Mouse (Mus musculus): Measurements from ENCODE around the gene Mau2. TPM values are rescaled to one million over a fixed set of nuclear protein-coding genes. Genes with fewer than 3 reads are reported as not detected.
A peak's percentile ranks its signal among the peaks of the same experiment; 100 is the strongest.
"Not testable (repeated sequence)": the region's sequence is repeated elsewhere in the genome, so short reads cannot be mapped to it uniquely, and the experiment has no call there.

The Mau2 gene
- 45.9 and 62.1 TPM in 2 replicates for total RNA-seq (2014; fragmentation: Nextera tagmentation)
- 33.4 TPM in 2 replicates for total RNA-seq (2017)

- ATAC-seq (replicated peaks; ENCODE audit: low FRiP score, low TSS enrichment, poor library complexity, severe bottlenecking) = peak; percentile 89
These were observed at the start of gene Mau2, which contains the start of gene Sugp1 for GRCm38 (mm10) chr8:70042583-70043455. Gene Mau2 (minus strand): TSS chr8:70042734. Gene Sugp1 (plus strand): TSS chr8:70042813.

- ATAC-seq (replicated peaks; ENCODE audit: low FRiP score, low TSS enrichment, poor library complexity, severe bottlenecking) = no peak
These were observed 46.9 kb upstream of the Mau2 start for GRCm38 (mm10) chr8:70089296-70089960.

GRCm38 (mm10) chr8:70087836-70088650 lies 45.5 kb upstream of the Mau2 start:
- 0 out of 2 replicates have a peak, but pooled peaks have one; percentile 35 for ATAC-seq (replicated peaks; ENCODE audit: low FRiP score, low TSS enrichment, poor library complexity, severe bottlenecking)

GRCm38 (mm10) chr8:70087237-70087636 lies 44.7 kb upstream of the Mau2 start:
- ATAC-seq (replicated peaks; ENCODE audit: low FRiP score, low TSS enrichment, poor library complexity, severe bottlenecking) = no peak

GRCm38 (mm10) chr8:70086151-70086550 lies 43.6 kb upstream of the Mau2 start:
- ATAC-seq (replicated peaks; ENCODE audit: low FRiP score, low TSS enrichment, poor library complexity, severe bottlenecking) = no peak

GRCm38 (mm10) chr8:70084191-70085065 lies 41.9 kb upstream of the Mau2 start:
- ATAC-seq (replicated peaks; ENCODE audit: low FRiP score, low TSS enrichment, poor library complexity, severe bottlenecking) = no peak

GRCm38 (mm10) chr8:70083285-70083684 lies 40.8 kb upstream of the Mau2 start, which contains the start of gene Hapln4:
Gene Hapln4 (plus strand): TSS chr8:70083457.
- no peak for ATAC-seq (replicated peaks; ENCODE audit: low FRiP score, low TSS enrichment, poor library complexity, severe bottlenecking)

GRCm38 (mm10) chr8:70081976-70082375 lies 39.4 kb upstream of the Mau2 start:
- no peak for ATAC-seq (replicated peaks; ENCODE audit: low FRiP score, low TSS enrichment, poor library complexity, severe bottlenecking)

- ATAC-seq (replicated peaks; ENCODE audit: low FRiP score, low TSS enrichment, poor library complexity, severe bottlenecking) = no peak; the same call in 1 of the 2 replicates
These were observed 31.1 kb upstream of the Mau2 start for GRCm38 (mm10) chr8:70073682-70074081.

- ATAC-seq (replicated peaks; ENCODE audit: low FRiP score, low TSS enrichment, poor library complexity, severe bottlenecking) = no peak
These were observed 30.6 kb upstream of the Mau2 start for GRCm38 (mm10) chr8:70073120-70073519.

- peak; percentile 71 for ATAC-seq (replicated peaks; ENCODE audit: low FRiP score, low TSS enrichment, poor library complexity, severe bottlenecking)
These were observed 30.0 kb upstream of the Mau2 start, which contains the start of gene Tm6sf2 for GRCm38 (mm10) chr8:70072441-70073069. Gene Tm6sf2 (plus strand): TSS chr8:70072924.

GRCm38 (mm10) chr8:70071836-70072440 lies 29.4 kb upstream of the Mau2 start:
- ATAC-seq (replicated peaks; ENCODE audit: low FRiP score, low TSS enrichment, poor library complexity, severe bottlenecking) = no peak

- no peak for ATAC-seq (replicated peaks; ENCODE audit: low FRiP score, low TSS enrichment, poor library complexity, severe bottlenecking)
These were observed 15.2 kb upstream of the Mau2 start for GRCm38 (mm10) chr8:70057721-70058120.

- ATAC-seq (replicated peaks; ENCODE audit: low FRiP score, low TSS enrichment, poor library complexity, severe bottlenecking) = not testable (repeated sequence)
These were observed 7.9 kb upstream of the Mau2 start for GRCm38 (mm10) chr8:70050434-70050833.

- ATAC-seq (replicated peaks; ENCODE audit: low FRiP score, low TSS enrichment, poor library complexity, severe bottlenecking) = no peak
These were observed 7.1 kb upstream of the Mau2 start for GRCm38 (mm10) chr8:70049662-70050061.

GRCm38 (mm10) chr8:70043996-70044395 lies 1.5 kb upstream of the Mau2 start:
- ATAC-seq (replicated peaks; ENCODE audit: low FRiP score, low TSS enrichment, poor library complexity, severe bottlenecking) = no peak

GRCm38 (mm10) chr8:70041885-70042546 lies 518 bp downstream of the Mau2 start:
- no peak for ATAC-seq (replicated peaks; ENCODE audit: low FRiP score, low TSS enrichment, poor library complexity, severe bottlenecking)

All from megakaryocyte-erythroid progenitor cell, adult 5-6 weeks (primary cell).